9 mouse cellular contexts compared by ENCODE assay signal in the genomic region with DNA sequence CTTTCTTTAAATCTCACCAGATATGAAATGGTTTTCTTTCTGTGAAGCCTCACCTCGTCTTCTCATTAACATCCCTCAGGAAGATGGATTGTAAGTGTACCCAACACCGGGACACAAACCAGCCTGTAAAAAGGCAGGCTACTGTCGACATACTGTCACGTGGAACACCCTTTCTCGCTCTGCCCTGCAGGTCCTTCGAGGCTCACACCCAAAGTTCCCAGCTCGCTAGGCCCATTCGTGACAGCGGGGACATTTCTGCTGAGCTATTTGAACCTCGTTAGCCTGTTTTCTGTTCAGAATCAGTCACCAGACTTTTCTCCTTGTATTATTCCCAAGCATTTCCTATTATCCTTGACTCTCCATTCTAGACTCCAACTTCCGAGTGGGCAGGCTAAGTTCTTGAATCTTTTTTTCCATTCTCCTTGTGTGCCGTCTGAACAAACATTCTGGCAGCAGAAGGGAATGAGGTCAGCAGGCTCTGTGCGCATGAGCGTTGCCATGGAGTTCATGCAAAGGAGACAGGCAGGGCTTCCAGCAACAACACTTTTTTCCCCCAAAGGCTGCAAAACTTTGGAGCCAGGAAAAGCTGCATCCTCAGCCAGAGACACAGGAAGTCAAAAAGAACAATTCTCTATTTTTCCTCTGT.
DNase-seq lines count a peak whose midpoint lies in the region; ATAC-seq and TF ChIP-seq lines count a peak whose summit lies in the region.
"Had no signal": no experiment of that assay in that cellular context is flagged by ENCODE, and none has a peak within 500 bp of the region (broad histone marks: within the 10 kb centered on the region; RNA-seq: fewer than 3 reads in every experiment).

No protein-coding gene starts in this region.

- DNase-seq in adrenal gland, postnatal 14 days, result peak; percentile 87
- DNase-seq in cerebellum, postnatal 10 days, result peak; percentile 57 to 65
- DNase-seq in gastrocnemius, adult 2 months, result peak; percentile 85
- DNase-seq in left cerebral cortex, adult 18-20 months (ENCODE audit: low spot score in 2 of 2), result peak; percentile 82 to 86
- DNase-seq in midbrain, postnatal 0 days (ENCODE audit: low spot score), result peak; percentile 88
- peak; percentile 73 for DNase-seq in urinary bladder, postnatal 14 days (ENCODE audit: low spot score)
- no peak for DNase-seq in thymus, postnatal 25 days

- peak overlapping the region; percentile 78 for H3K27ac ChIP-seq in gastrocnemius, adult 2 months
- peak overlapping the region; percentile 64 for H3K27ac ChIP-seq in hindbrain, embryonic 16.5 days (ENCODE audit: low read depth, low read length)
- 0 out of 2 replicates have a peak overlapping the region, but pooled peaks have one; percentile 8 for H3K27ac ChIP-seq in midbrain, postnatal 0 days (ENCODE audit: low read depth, low read length)
- H3K27ac ChIP-seq: limb, embryonic 12.5 days had no signal

- no peak overlapping the region for H3K9ac ChIP-seq in hindbrain, embryonic 16.5 days (ENCODE audit: low read depth, low read length)
- H3K9ac ChIP-seq in midbrain, postnatal 0 days (replicated peaks; ENCODE audit: low read length, poor library complexity, severe bottlenecking), result no peak overlapping the region
- H3K9ac ChIP-seq: limb, embryonic 12.5 days had no signal

- peak overlapping the region; percentile 38 for H3K4me3 ChIP-seq in gastrocnemius, adult 2 months
- H3K4me3 ChIP-seq in hindbrain, embryonic 16.5 days (ENCODE audit: low read length), result no peak overlapping the region
- no peak overlapping the region for H3K4me3 ChIP-seq in midbrain, postnatal 0 days (ENCODE audit: low read depth, low read length)
- H3K4me3 ChIP-seq: limb, embryonic 12.5 days had no signal

- no peak for TF ChIP-seq CTCF in gastrocnemius, adult 2 months (IDR thresholded peaks at IDR 0.05)
- TF ChIP-seq CTCF in midbrain, postnatal 0 days (IDR thresholded peaks at IDR 0.05), result no peak

- WGBS in hindbrain, embryonic 16.5 days, result 54% methylated on average over 14 of the region's 14 CpGs
- 54% methylated on average over 14 of the region's 14 CpGs for WGBS in midbrain, postnatal 0 days

- H3K36me3 ChIP-seq in hindbrain, embryonic 16.5 days (ENCODE audit: control insufficient read depth, insufficient read depth, low read length), result no peaks in the 10 kb centered on the region
- H3K36me3 ChIP-seq in midbrain, postnatal 0 days (ENCODE audit: insufficient read depth, low read length), result no peaks in the 10 kb centered on the region
- H3K36me3 ChIP-seq: limb, embryonic 12.5 days had no signal

- H3K9me3 ChIP-seq in hindbrain, embryonic 16.5 days (ENCODE audit: control insufficient read depth, low read length), result no peaks in the 10 kb centered on the region
- H3K9me3 ChIP-seq in midbrain, postnatal 0 days (ENCODE audit: low read length), result no peaks in the 10 kb centered on the region
- H3K9me3 ChIP-seq: limb, embryonic 12.5 days had no signal

- H3K4me2 ChIP-seq in hindbrain, embryonic 16.5 days (ENCODE audit: low read length), result no peak overlapping the region
- H3K4me2 ChIP-seq in midbrain, postnatal 0 days (ENCODE audit: low read depth, low read length, poor library complexity, severe bottlenecking), result no peak overlapping the region
- H3K4me2 ChIP-seq: limb, embryonic 12.5 days had no signal

- intact Hi-C loops in gastrocnemius, adult 2 months (cut with DNase I), result no loop called here

- H3K4me1 ChIP-seq in hindbrain, embryonic 16.5 days (ENCODE audit: control insufficient read depth, insufficient read depth, low read depth, low read length), result peaks cover 2% of the 10 kb centered on the region
- H3K4me1 ChIP-seq in midbrain, postnatal 0 days (ENCODE audit: insufficient read depth, low read length), result 0 out of 2 replicates have a peak, but pooled peaks cover 4% of the 10 kb centered on the region
- H3K4me1 ChIP-seq: limb, embryonic 12.5 days had no signal

- ATAC-seq in hindbrain, embryonic 16.5 days, result peak; percentile 87
- peak; percentile 86 for ATAC-seq in midbrain, postnatal 0 days (ENCODE audit: low FRiP score)

- no peaks in the 10 kb centered on the region for H3K27me3 ChIP-seq in hindbrain, embryonic 16.5 days (replicated peaks; ENCODE audit: control insufficient read depth, insufficient read depth, low read length)
- no peaks in the 10 kb centered on the region for H3K27me3 ChIP-seq in midbrain, postnatal 0 days (ENCODE audit: insufficient read depth, low read length)
- H3K27me3 ChIP-seq: limb, embryonic 12.5 days had no signal

Comparison
In these comparisons a context has a peak if more than half of its experiments do, and no peak if none do; other contexts are left out.
1. H3K27ac ChIP-seq: peak in every context shown above with its lines; median percentile 78 in gastrocnemius, adult 2 months; 64 in hindbrain, embryonic 16.5 days; 8 in midbrain, postnatal 0 days.